Mouse (Mus musculus): ENCODE results near the gene Med17.
"Not testable (repeated sequence)": the region's sequence is repeated elsewhere in the genome, so short reads cannot be mapped to it uniquely, and the experiment has no call there.

Med17 gene

GRCm38 (mm10) chr9:15279649-15280490, at the start of gene Med17:
Gene Med17 (minus strand): TSS chr9:15279931.
- in situ Hi-C loops (cut with MboI, MseI), result no loop called here

- in situ Hi-C loops (cut with MboI, MseI), result no loop called here
Measured at GRCm38 (mm10) chr9:15318170-15318742, 38.5 kb upstream of the Med17 start.

GRCm38 (mm10) chr9:15317223-15318169, 37.8 kb upstream of the Med17 start:
- in situ Hi-C loops (cut with MboI, MseI), result no loop called here

GRCm38 (mm10) chr9:15316296-15316695, 36.6 kb upstream of the Med17 start:
- in situ Hi-C loops (cut with MboI, MseI), result not testable (repeated sequence)

GRCm38 (mm10) chr9:15314619-15315018, 34.9 kb upstream of the Med17 start:
- in situ Hi-C loops (cut with MboI, MseI), result no loop called here

DNA sequence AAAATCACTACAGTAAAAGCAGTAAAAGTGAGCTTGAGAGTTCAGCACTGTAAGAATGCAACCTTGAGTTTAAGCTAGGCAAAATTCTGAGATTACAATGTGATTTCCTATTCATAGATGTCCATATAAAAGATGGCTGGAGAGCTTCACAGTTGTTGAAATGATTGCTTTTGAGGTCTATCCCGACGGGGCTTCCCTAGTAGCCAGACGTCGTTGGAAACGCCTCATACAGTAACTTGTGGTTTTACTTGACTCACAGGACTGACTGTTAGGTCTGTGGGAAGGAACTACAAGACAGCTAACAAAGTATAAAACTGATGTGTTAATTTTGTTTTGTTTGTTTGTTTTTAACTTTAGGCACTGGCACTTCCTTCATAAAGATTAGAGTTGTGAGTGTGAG, 33.9 kb upstream of the Med17 start:
- in situ Hi-C loops (cut with MboI, MseI), result no loop called here

GRCm38 (mm10) chr9:15312054-15312735, 32.5 kb upstream of the Med17 start:
- in situ Hi-C loops (cut with MboI, MseI), result no loop called here

DNA sequence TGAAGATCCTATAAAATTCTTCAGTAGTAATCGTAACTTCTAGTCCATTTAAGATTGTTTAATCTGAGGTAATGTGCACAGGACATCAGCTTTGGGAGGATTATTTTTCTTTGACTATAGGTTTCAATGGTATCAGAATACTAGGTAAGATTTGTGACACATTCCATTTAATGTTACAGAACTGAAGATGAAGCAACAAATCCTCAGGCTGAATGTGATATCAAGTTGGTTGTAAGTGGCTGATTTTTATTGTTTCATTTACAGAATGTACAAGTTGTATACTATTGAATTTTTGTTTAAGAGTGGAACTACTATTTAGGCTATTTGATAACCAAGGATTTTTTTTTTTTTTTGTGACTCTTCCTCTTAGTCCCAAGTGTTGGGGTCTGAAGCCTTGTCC, 30.4 kb upstream of the Med17 start:
- in situ Hi-C loops (cut with MboI, MseI), result no loop called here

- in situ Hi-C loops (cut with MboI, MseI), result loop anchor here in 1 of 2 experiments (10.0 kb wide), 1 partner anchor 1035 kb away; the partner anchor contains the start of gene Sesn3
Measured at GRCm38 (mm10) chr9:15309425-15309824, 29.7 kb upstream of the Med17 start.

GRCm38 (mm10) chr9:15308254-15308653, 28.5 kb upstream of the Med17 start:
- in situ Hi-C loops (cut with MboI, MseI), result loop anchor here in 1 of 2 experiments (10.0 kb wide), 1 partner anchor 1033 kb away; the partner anchor contains the start of gene Sesn3

DNA sequence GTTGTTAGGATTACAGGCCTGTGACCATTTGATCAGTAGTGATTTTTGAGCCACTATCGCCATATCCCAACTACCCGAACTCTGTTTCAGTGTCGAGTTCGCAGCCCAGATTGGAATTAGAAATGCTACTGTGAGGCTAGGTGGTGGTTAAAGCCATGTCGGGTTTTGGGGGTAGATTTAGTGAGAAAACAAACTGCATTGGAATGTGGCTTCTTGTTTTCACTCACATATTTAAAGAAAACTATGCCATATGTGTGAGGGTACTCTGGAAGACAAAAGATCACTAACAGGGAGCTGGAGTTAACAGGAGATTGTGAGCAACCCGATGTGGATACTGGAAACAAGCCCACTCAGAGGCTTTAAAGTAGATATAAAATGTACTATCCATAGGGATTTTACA, 27.5 kb upstream of the Med17 start:
- in situ Hi-C loops (cut with MboI, MseI), result loop anchor here in 1 of 2 experiments (10.0 kb wide), 1 partner anchor 1032 kb away; the partner anchor contains the start of gene Sesn3

DNA sequence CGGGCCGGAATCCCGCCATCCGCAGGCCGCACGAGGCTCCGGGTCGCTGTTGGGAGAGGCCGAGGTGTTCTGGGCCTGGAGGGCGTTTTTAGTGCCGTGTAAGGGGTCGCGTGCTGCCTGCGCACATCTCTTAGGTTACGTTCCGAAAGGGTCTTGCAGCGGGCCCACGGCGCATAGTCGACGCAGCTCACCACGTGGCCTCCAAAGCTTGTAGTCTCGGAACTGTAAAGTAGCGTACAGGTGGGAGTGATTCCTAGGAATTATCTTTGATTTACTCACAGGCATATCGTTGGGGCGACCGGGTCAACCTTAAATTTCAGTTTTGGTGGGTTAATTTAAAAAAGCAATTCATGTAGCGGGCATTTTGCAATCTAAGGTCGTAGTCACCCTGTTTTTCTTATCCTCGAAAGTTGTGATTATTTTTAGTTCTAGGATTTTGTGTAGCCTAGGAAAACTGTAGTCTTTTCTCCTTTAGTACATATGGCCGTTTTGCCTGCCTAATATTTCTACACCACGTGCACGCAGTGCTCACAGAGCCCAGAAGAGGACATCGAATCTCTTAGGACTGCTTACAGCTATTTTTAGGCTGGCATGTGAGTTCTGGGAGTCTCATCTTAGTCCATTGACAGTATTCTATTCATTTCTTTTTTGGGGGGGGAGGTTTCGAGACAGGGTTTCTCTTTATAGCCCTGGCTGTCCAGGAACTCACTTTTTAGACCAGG, 26.8 kb upstream of the Med17 start, which contains the start of gene 4931406C07Rik:
4931406C07Rik (minus strand) TSS at position 51 of the 722 bp plus-strand sequence.
- in situ Hi-C loops (cut with MboI, MseI), result loop anchor here in 1 of 2 experiments (10.0 kb wide), 1 partner anchor 1032 kb away; the partner anchor contains the start of gene Sesn3

- in situ Hi-C loops (cut with MboI, MseI), result loop anchor here in 1 of 2 experiments (10.0 kb wide), 1 partner anchor 1031 kb away; the partner anchor contains the start of gene Sesn3
Measured at GRCm38 (mm10) chr9:15305503-15306397, 26.0 kb upstream of the Med17 start, which contains the start of gene Taf1d. Gene Taf1d (plus strand): TSS chr9:15306214.

- in situ Hi-C loops (cut with MboI, MseI), result loop anchor here in 1 of 2 experiments (10.0 kb wide), 1 partner anchor 1028 kb away; the partner anchor contains the start of gene Sesn3
Measured at GRCm38 (mm10) chr9:15302881-15303280, 23.1 kb upstream of the Med17 start.

DNA sequence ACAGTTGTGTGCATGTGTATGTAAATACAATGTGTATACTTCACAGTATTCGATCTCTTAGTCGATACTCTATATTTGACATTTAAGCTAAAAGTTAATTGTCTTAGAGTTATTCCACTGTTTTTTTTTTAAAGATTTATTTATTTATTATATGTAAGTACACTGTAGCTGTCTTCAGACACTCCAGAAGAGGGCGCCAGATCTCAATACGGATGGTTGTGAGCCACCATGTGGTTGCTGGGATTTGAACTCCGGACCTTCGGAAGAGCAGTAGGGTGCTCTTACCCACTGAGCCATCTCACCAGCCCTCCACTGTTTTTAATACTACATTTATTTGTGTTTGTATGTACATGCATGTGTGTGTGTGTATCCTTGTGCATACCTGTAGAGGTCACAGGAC, 22.3 kb upstream of the Med17 start:
- in situ Hi-C loops (cut with MboI, MseI), result loop anchor here in 1 of 2 experiments (10.0 kb wide), 1 partner anchor 1027 kb away; the partner anchor contains the start of gene Sesn3

- in situ Hi-C loops (cut with MboI, MseI), result loop anchor here in 1 of 2 experiments (10.0 kb wide), 1 partner anchor 1027 kb away; the partner anchor contains the start of gene Sesn3
Measured at GRCm38 (mm10) chr9:15301399-15301798, 21.7 kb upstream of the Med17 start.

GRCm38 (mm10) chr9:15300056-15300455, 20.3 kb upstream of the Med17 start:
- in situ Hi-C loops (cut with MboI, MseI), result loop anchor here in 1 of 2 experiments (10.0 kb wide), 1 partner anchor 1025 kb away; the partner anchor contains the start of gene Sesn3

GRCm38 (mm10) chr9:15298451-15298850, 18.7 kb upstream of the Med17 start:
- in situ Hi-C loops (cut with MboI, MseI), result no loop called here
